Mouse (Mus musculus): ENCODE results near the gene Fam57b.

- TF ChIP-seq CTCF (IDR thresholded peaks at IDR 0.05; ENCODE audit: low read depth, low read length) (no peak), GATA1 (IDR thresholded peaks at IDR 0.05; ENCODE audit: borderline replicate concordance, low read length) (no peak), TAL1 (conservative IDR thresholded peaks at IDR 0.05; ENCODE audit: low read depth, low read length) (no peak), POLR2AphosphoS5 (IDR thresholded peaks at IDR 0.05; ENCODE audit: insufficient replicate concordance, low read depth, low read length) (no peak)
These were observed 72.5 kb downstream of the Fam57b start for GRCm38 (mm10) chr7:126869780-126870519.

Measured in G1E (cell line).